Mouse (Mus musculus): ENCODE measurements around the gene Arfgap2. TPM values are rescaled to one million over a fixed set of nuclear protein-coding genes. Genes with fewer than 3 reads are reported as not detected.

Arfgap2 gene
- polyA plus RNA-seq, 1 experiment from 2014 or later: 82.9 TPM

GRCm38 (mm10) chr2:91285885-91286505 lies 21.2 kb downstream of the Arfgap2 start:
- DNase-seq (ENCODE audit: low spot score): peak; percentile 88
- no peaks in the 10 kb centered on the region for H3K36me3 ChIP-seq (replicated peaks; ENCODE audit: control insufficient read depth, insufficient read depth, low read depth, low read length)
- H3K9ac ChIP-seq (replicated peaks; ENCODE audit: low read length): no peak overlapping the region
- 0 out of 2 replicates have a peak, but pooled peaks have one; percentile 35 for ATAC-seq (replicated peaks; ENCODE audit: insufficient number of reproducible peaks, low FRiP score, low TSS enrichment, low read depth)
- WGBS: 14% methylated on average over 7 of the region's 7 CpGs
- no peaks in the 10 kb centered on the region for H3K27me3 ChIP-seq (ENCODE audit: control insufficient read depth, insufficient read depth, low read length)
- no peak overlapping the region for H3K4me3 ChIP-seq (ENCODE audit: low read depth, low read length)
- no peak overlapping the region for H3K27ac ChIP-seq (replicated peaks; ENCODE audit: low read depth, low read length)
- no peak overlapping the region for H3K4me2 ChIP-seq (ENCODE audit: low read depth, low read length)
- H3K4me1 ChIP-seq (ENCODE audit: control insufficient read depth, insufficient read depth, low read length): peaks cover 5% of the 10 kb centered on the region; the same call in 1 of the 2 replicates
- no peaks in the 10 kb centered on the region for H3K9me3 ChIP-seq (replicated peaks; ENCODE audit: control insufficient read depth, low read length)

- Histone ChIP-seq H3K9ac (replicated peaks; ENCODE audit: low read length) (no peak overlapping the region), H3K4me1 (ENCODE audit: control insufficient read depth, insufficient read depth, low read length) (peaks cover 4% of the 10 kb centered on the region; the same call in 1 of the 2 replicates), H3K4me3 (ENCODE audit: low read depth, low read length) (no peak overlapping the region), H3K27ac (replicated peaks; ENCODE audit: low read depth, low read length) (no peak overlapping the region), H3K4me2 (ENCODE audit: low read depth, low read length) (no peak overlapping the region), H3K9me3 (replicated peaks; ENCODE audit: control insufficient read depth, low read length) (no peaks in the 10 kb centered on the region), H3K27me3 (ENCODE audit: control insufficient read depth, insufficient read depth, low read length) (no peaks in the 10 kb centered on the region), H3K36me3 (replicated peaks; ENCODE audit: control insufficient read depth, insufficient read depth, low read depth, low read length) (no peaks in the 10 kb centered on the region)
- DNase-seq (ENCODE audit: low spot score) (peak; percentile 5), ATAC-seq (replicated peaks; ENCODE audit: insufficient number of reproducible peaks, low FRiP score, low TSS enrichment, low read depth) (no peak)
- WGBS: 60% methylated on average over 6 of the region's 6 CpGs
Observed at GRCm38 (mm10) chr2:91287563-91287962, 22.8 kb downstream of the Arfgap2 start.

- ATAC-seq (replicated peaks; ENCODE audit: insufficient number of reproducible peaks, low FRiP score, low TSS enrichment, low read depth) (no peak), DNase-seq (ENCODE audit: low spot score) (peak; percentile 6)
- Histone ChIP-seq H3K9me3 (replicated peaks; ENCODE audit: control insufficient read depth, low read length) (no peaks in the 10 kb centered on the region), H3K36me3 (replicated peaks; ENCODE audit: control insufficient read depth, insufficient read depth, low read depth, low read length) (no peaks in the 10 kb centered on the region), H3K27ac (replicated peaks; ENCODE audit: low read depth, low read length) (no peak overlapping the region), H3K4me1 (ENCODE audit: control insufficient read depth, insufficient read depth, low read length) (no peaks in the 10 kb centered on the region), H3K4me3 (ENCODE audit: low read depth, low read length) (no peak overlapping the region), H3K27me3 (ENCODE audit: control insufficient read depth, insufficient read depth, low read length) (no peaks in the 10 kb centered on the region), H3K4me2 (ENCODE audit: low read depth, low read length) (no peak overlapping the region), H3K9ac (replicated peaks; ENCODE audit: low read length) (no peak overlapping the region)
- WGBS: 63% methylated on average over 12 of the region's 12 CpGs
Observed at GRCm38 (mm10) chr2:91291197-91292007, 26.6 kb downstream of the Arfgap2 start.

GRCm38 (mm10) chr2:91294226-91294625 lies 29.5 kb downstream of the Arfgap2 start:
- H3K4me1 ChIP-seq (ENCODE audit: control insufficient read depth, insufficient read depth, low read length): no peaks in the 10 kb centered on the region
- H3K27ac ChIP-seq (replicated peaks; ENCODE audit: low read depth, low read length): no peak overlapping the region
- WGBS: 89% methylated on average over 3 of the region's 3 CpGs
- H3K4me2 ChIP-seq (ENCODE audit: low read depth, low read length): no peak overlapping the region
- H3K4me3 ChIP-seq (ENCODE audit: low read depth, low read length): no peak overlapping the region
- H3K9me3 ChIP-seq (replicated peaks; ENCODE audit: control insufficient read depth, low read length): no peaks in the 10 kb centered on the region
- H3K9ac ChIP-seq (replicated peaks; ENCODE audit: low read length): no peak overlapping the region
- H3K36me3 ChIP-seq (replicated peaks; ENCODE audit: control insufficient read depth, insufficient read depth, low read depth, low read length): no peaks in the 10 kb centered on the region
- H3K27me3 ChIP-seq (ENCODE audit: control insufficient read depth, insufficient read depth, low read length): no peaks in the 10 kb centered on the region
- ATAC-seq (replicated peaks; ENCODE audit: insufficient number of reproducible peaks, low FRiP score, low TSS enrichment, low read depth): no peak
- DNase-seq (ENCODE audit: low spot score): no peak

- Histone ChIP-seq H3K27me3 (ENCODE audit: control insufficient read depth, insufficient read depth, low read length) (no peaks in the 10 kb centered on the region), H3K27ac (replicated peaks; ENCODE audit: low read depth, low read length) (no peak overlapping the region), H3K4me2 (ENCODE audit: low read depth, low read length) (no peak overlapping the region), H3K9ac (replicated peaks; ENCODE audit: low read length) (no peak overlapping the region), H3K4me1 (ENCODE audit: control insufficient read depth, insufficient read depth, low read length) (no peaks in the 10 kb centered on the region), H3K36me3 (replicated peaks; ENCODE audit: control insufficient read depth, insufficient read depth, low read depth, low read length) (no peaks in the 10 kb centered on the region), H3K9me3 (replicated peaks; ENCODE audit: control insufficient read depth, low read length) (no peaks in the 10 kb centered on the region), H3K4me3 (ENCODE audit: low read depth, low read length) (no peak overlapping the region)
- no peak for ATAC-seq (replicated peaks; ENCODE audit: insufficient number of reproducible peaks, low FRiP score, low TSS enrichment, low read depth)
- no peak for DNase-seq (ENCODE audit: low spot score)
- WGBS: 89% methylated on average over 5 of the region's 5 CpGs
Observed at GRCm38 (mm10) chr2:91295895-91296294, 31.1 kb downstream of the Arfgap2 start.

- Histone ChIP-seq H3K27ac (replicated peaks; ENCODE audit: low read depth, low read length) (no peak overlapping the region), H3K36me3 (replicated peaks; ENCODE audit: control insufficient read depth, insufficient read depth, low read depth, low read length) (no peaks in the 10 kb centered on the region), H3K9me3 (replicated peaks; ENCODE audit: control insufficient read depth, low read length) (no peaks in the 10 kb centered on the region), H3K4me2 (ENCODE audit: low read depth, low read length) (no peak overlapping the region), H3K9ac (replicated peaks; ENCODE audit: low read length) (no peak overlapping the region), H3K4me1 (ENCODE audit: control insufficient read depth, insufficient read depth, low read length) (no peaks in the 10 kb centered on the region), H3K27me3 (ENCODE audit: control insufficient read depth, insufficient read depth, low read length) (no peaks in the 10 kb centered on the region), H3K4me3 (ENCODE audit: low read depth, low read length) (no peak overlapping the region)
- DNase-seq (ENCODE audit: low spot score) (no peak), ATAC-seq (replicated peaks; ENCODE audit: insufficient number of reproducible peaks, low FRiP score, low TSS enrichment, low read depth) (no peak; the same call in 1 of the 2 replicates)
- WGBS: 69% methylated on average over 3 of the region's 3 CpGs
Observed at GRCm38 (mm10) chr2:91299156-91299555, 34.4 kb downstream of the Arfgap2 start.

- H3K9ac ChIP-seq (replicated peaks; ENCODE audit: low read length): no peak overlapping the region
- ATAC-seq (replicated peaks; ENCODE audit: insufficient number of reproducible peaks, low FRiP score, low TSS enrichment, low read depth) (no peak), DNase-seq (ENCODE audit: low spot score) (no peak)
- 91% methylated on average over 2 of the region's 2 CpGs for WGBS
- no peaks in the 10 kb centered on the region for H3K36me3 ChIP-seq (replicated peaks; ENCODE audit: control insufficient read depth, insufficient read depth, low read depth, low read length)
- no peaks in the 10 kb centered on the region for H3K9me3 ChIP-seq (replicated peaks; ENCODE audit: control insufficient read depth, low read length)
- no peaks in the 10 kb centered on the region for H3K4me1 ChIP-seq (ENCODE audit: control insufficient read depth, insufficient read depth, low read length)
- H3K27ac ChIP-seq (replicated peaks; ENCODE audit: low read depth, low read length): no peak overlapping the region
- no peaks in the 10 kb centered on the region for H3K27me3 ChIP-seq (ENCODE audit: control insufficient read depth, insufficient read depth, low read length)
- H3K4me2 ChIP-seq (ENCODE audit: low read depth, low read length): no peak overlapping the region
- H3K4me3 ChIP-seq (ENCODE audit: low read depth, low read length): no peak overlapping the region
Observed at GRCm38 (mm10) chr2:91300784-91301183, 36.0 kb downstream of the Arfgap2 start.

GRCm38 (mm10) chr2:91301836-91302235 lies 37.1 kb downstream of the Arfgap2 start:
- Histone ChIP-seq H3K9me3 (replicated peaks; ENCODE audit: control insufficient read depth, low read length) (no peaks in the 10 kb centered on the region), H3K4me3 (ENCODE audit: low read depth, low read length) (no peak overlapping the region), H3K36me3 (replicated peaks; ENCODE audit: control insufficient read depth, insufficient read depth, low read depth, low read length) (no peaks in the 10 kb centered on the region), H3K27me3 (ENCODE audit: control insufficient read depth, insufficient read depth, low read length) (no peaks in the 10 kb centered on the region), H3K4me1 (ENCODE audit: control insufficient read depth, insufficient read depth, low read length) (no peaks in the 10 kb centered on the region), H3K9ac (replicated peaks; ENCODE audit: low read length) (no peak overlapping the region), H3K4me2 (ENCODE audit: low read depth, low read length) (no peak overlapping the region), H3K27ac (replicated peaks; ENCODE audit: low read depth, low read length) (no peak overlapping the region)
- ATAC-seq (replicated peaks; ENCODE audit: insufficient number of reproducible peaks, low FRiP score, low TSS enrichment, low read depth): no peak
- WGBS: 77% methylated on average over 2 of the region's 2 CpGs
- no peak for DNase-seq (ENCODE audit: low spot score)

Data from embryonic facial prominence, embryonic 11.5 days (tissue).